14 mouse cellular contexts compared by ENCODE assay signal in genomic region chr11:88631084-88631931, GRCm38 (mm10).
DNase-seq lines count a peak whose midpoint lies in the region; ATAC-seq and TF ChIP-seq lines count a peak whose summit lies in the region.
"Had no signal": no experiment of that assay in that cellular context is flagged by ENCODE, and none has a peak within 500 bp of the region (broad histone marks: within the 10 kb centered on the region; RNA-seq: fewer than 3 reads in every experiment).

No protein-coding gene starts in this region.

- DNase-seq in forebrain, embryonic 11.5 days (ENCODE audit: low spot score): peak; percentile 53
- DNase-seq in forebrain, postnatal 0 days: no peak
- DNase-seq in midbrain, embryonic 10.5 days (ENCODE audit: low spot score): no peak
- DNase-seq in R1 (ENCODE audit: low read depth, low spot score): peak; percentile 87
- DNase-seq in liver, postnatal 0 days: no peak
- DNase-seq in gastrocnemius, adult 8-10 months (ENCODE audit: low spot score in 2 of 2): no peak
- DNase-seq: adrenal gland, postnatal 10 days; cerebellum, postnatal 36 days; lung, postnatal 14 days had no signal

- peak overlapping the region; percentile 84 for H3K27ac ChIP-seq in forebrain, embryonic 11.5 days (ENCODE audit: low read depth, low read length)
- H3K27ac ChIP-seq in forebrain, postnatal 0 days (ENCODE audit: low read depth, low read length): no peak overlapping the region; the same call in 1 of the 2 replicates
- H3K27ac ChIP-seq in midbrain, embryonic 10.5 days (replicated peaks): peak overlapping the region; percentile 58; the same call in 1 of the 2 replicates
- no peak overlapping the region for H3K27ac ChIP-seq in midbrain, embryonic 16.5 days (ENCODE audit: low read length)
- no peak overlapping the region for H3K27ac ChIP-seq in liver, postnatal 0 days (ENCODE audit: low read depth)

- no peaks in the 10 kb centered on the region for H3K27me3 ChIP-seq in forebrain, embryonic 11.5 days (ENCODE audit: control insufficient read depth, insufficient read depth, low read length)
- H3K27me3 ChIP-seq in forebrain, postnatal 0 days (ENCODE audit: insufficient read depth, low read length): no peaks in the 10 kb centered on the region
- H3K27me3 ChIP-seq in midbrain, embryonic 10.5 days (ENCODE audit: low read depth, poor library complexity, severe bottlenecking): no peaks in the 10 kb centered on the region
- no peaks in the 10 kb centered on the region for H3K27me3 ChIP-seq in midbrain, embryonic 16.5 days (ENCODE audit: control insufficient read depth, insufficient read depth, low read depth, low read length)
- no peaks in the 10 kb centered on the region for H3K27me3 ChIP-seq in liver, postnatal 0 days (ENCODE audit: insufficient read depth, low read length)
- H3K27me3 ChIP-seq: heart, embryonic 13.5 days; Patski had no signal

- H3K4me3 ChIP-seq in forebrain, embryonic 11.5 days (ENCODE audit: low read depth, low read length): no peak overlapping the region
- no peak overlapping the region for H3K4me3 ChIP-seq in forebrain, postnatal 0 days (ENCODE audit: low read depth, low read length)
- H3K4me3 ChIP-seq in midbrain, embryonic 10.5 days: no peak overlapping the region
- H3K4me3 ChIP-seq in midbrain, embryonic 16.5 days (ENCODE audit: low read depth, low read length): no peak overlapping the region
- no peak overlapping the region for H3K4me3 ChIP-seq in liver, postnatal 0 days (ENCODE audit: low read depth, low read length)
- H3K4me3 ChIP-seq: heart, embryonic 13.5 days; myocyte had no signal

- H3K4me2 ChIP-seq in forebrain, embryonic 11.5 days (ENCODE audit: low read depth, low read length, severe bottlenecking): no peak overlapping the region
- H3K4me2 ChIP-seq in forebrain, postnatal 0 days (ENCODE audit: low read depth): no peak overlapping the region
- no peak overlapping the region for H3K4me2 ChIP-seq in midbrain, embryonic 16.5 days (ENCODE audit: low read length)
- H3K4me2 ChIP-seq in liver, postnatal 0 days (ENCODE audit: low read depth, low read length): 0 out of 2 replicates have a peak overlapping the region, but pooled peaks have one; percentile 6
- H3K4me2 ChIP-seq: heart, embryonic 13.5 days had no signal

- no peak for TF ChIP-seq EP300 in liver, postnatal 0 days (IDR thresholded peaks at IDR 0.05; ENCODE audit: low read depth)

- no peak for TF ChIP-seq CTCF in forebrain, postnatal 0 days (IDR thresholded peaks at IDR 0.05; ENCODE audit: low read depth)
- TF ChIP-seq CTCF in liver, postnatal 0 days (IDR thresholded peaks at IDR 0.05; ENCODE audit: low read depth): no peak

- WGBS in forebrain, embryonic 11.5 days: 76% methylated on average over 8 of the region's 8 CpGs
- WGBS in forebrain, postnatal 0 days: 74% methylated on average over 8 of the region's 8 CpGs
- WGBS in midbrain, embryonic 10.5 days: 83% methylated on average over 8 of the region's 8 CpGs
- WGBS in midbrain, embryonic 16.5 days: 72% methylated on average over 8 of the region's 8 CpGs
- 76% methylated on average over 8 of the region's 8 CpGs for WGBS in liver, postnatal 0 days (ENCODE audit: insufficient replicate concordance)

- no peaks in the 10 kb centered on the region for H3K9me3 ChIP-seq in forebrain, embryonic 11.5 days (ENCODE audit: control insufficient read depth, low read length)
- H3K9me3 ChIP-seq in forebrain, postnatal 0 days (ENCODE audit: low read length): no peaks in the 10 kb centered on the region
- no peaks in the 10 kb centered on the region for H3K9me3 ChIP-seq in midbrain, embryonic 10.5 days (replicated peaks)
- H3K9me3 ChIP-seq in midbrain, embryonic 16.5 days (replicated peaks; ENCODE audit: control insufficient read depth, low read length, poor library complexity, severe bottlenecking): no peaks in the 10 kb centered on the region
- no peaks in the 10 kb centered on the region for H3K9me3 ChIP-seq in liver, postnatal 0 days (ENCODE audit: low read length)
- H3K9me3 ChIP-seq: heart, embryonic 13.5 days had no signal

- H3K9ac ChIP-seq in forebrain, embryonic 11.5 days (ENCODE audit: low read length): no peak overlapping the region
- no peak overlapping the region for H3K9ac ChIP-seq in forebrain, postnatal 0 days
- no peak overlapping the region for H3K9ac ChIP-seq in midbrain, embryonic 16.5 days (ENCODE audit: low read depth, low read length)
- no peak overlapping the region for H3K9ac ChIP-seq in liver, postnatal 0 days (replicated peaks)
- H3K9ac ChIP-seq: heart, embryonic 13.5 days had no signal

- peaks cover 43% of the 10 kb centered on the region for H3K4me1 ChIP-seq in forebrain, embryonic 11.5 days (replicated peaks; ENCODE audit: control insufficient read depth, insufficient read depth, low read length)
- H3K4me1 ChIP-seq in forebrain, postnatal 0 days (ENCODE audit: insufficient read depth): 0 out of 2 replicates have a peak, but pooled peaks cover 4% of the 10 kb centered on the region
- peaks cover 73% of the 10 kb centered on the region for H3K4me1 ChIP-seq in midbrain, embryonic 10.5 days
- peaks cover 21% of the 10 kb centered on the region for H3K4me1 ChIP-seq in midbrain, embryonic 16.5 days (ENCODE audit: control insufficient read depth, insufficient read depth, low read length)
- H3K4me1 ChIP-seq in liver, postnatal 0 days (ENCODE audit: insufficient read depth): peaks cover 32% of the 10 kb centered on the region

- no peak for ATAC-seq in forebrain, embryonic 11.5 days (replicated peaks; ENCODE audit: low FRiP score)
- ATAC-seq in forebrain, postnatal 0 days: no peak
- no peak for ATAC-seq in midbrain, embryonic 16.5 days
- no peak for ATAC-seq in liver, postnatal 0 days
- no peak for ATAC-seq in granulocyte monocyte progenitor cell, adult 5-6 weeks (replicated peaks; ENCODE audit: poor library complexity, severe bottlenecking)
- ATAC-seq: Patski had no signal

- no peaks in the 10 kb centered on the region for H3K36me3 ChIP-seq in forebrain, embryonic 11.5 days (ENCODE audit: control insufficient read depth, insufficient read depth, low read length)
- no peaks in the 10 kb centered on the region for H3K36me3 ChIP-seq in forebrain, postnatal 0 days (ENCODE audit: insufficient read depth)
- H3K36me3 ChIP-seq in midbrain, embryonic 10.5 days: peaks cover 60% of the 10 kb centered on the region
- H3K36me3 ChIP-seq in midbrain, embryonic 16.5 days (ENCODE audit: control insufficient read depth, insufficient read depth, low read length): no peaks in the 10 kb centered on the region
- no peaks in the 10 kb centered on the region for H3K36me3 ChIP-seq in liver, postnatal 0 days (replicated peaks; ENCODE audit: insufficient read depth, low read length)

Comparison
In these comparisons a context has a peak if more than half of its experiments do, and no peak if none do; other contexts are left out.
1. DNase-seq: peak in forebrain, embryonic 11.5 days (single experiment) and R1 (single experiment); none in forebrain, postnatal 0 days (single experiment), midbrain, embryonic 10.5 days (single experiment), liver, postnatal 0 days (single experiment) and gastrocnemius, adult 8-10 months (0 of 2).
2. H3K27ac ChIP-seq: peak in forebrain, embryonic 11.5 days (single experiment) and midbrain, embryonic 10.5 days (single experiment); none in forebrain, postnatal 0 days (single experiment), midbrain, embryonic 16.5 days (single experiment) and liver, postnatal 0 days (single experiment).